Mouse (Mus musculus) megakaryocyte, embryonic 14.5 days (primary cell): ENCODE measurements around the gene Tmem150b.

Experiments used
- FLI1 ChIP-seq: IDR thresholded peaks from 2 replicates; pipeline ENCODE4 v1.6.1; 2012; ENCODE audit warnings: low read length, inconsistent platforms, mixed read lengths
- GATA1 ChIP-seq: IDR thresholded peaks from 3 replicates; pipeline ENCODE4 v1.6.1; 2012; ENCODE audit warnings: mixed read lengths, low read length, inconsistent platforms, borderline replicate concordance

- no peak for TF ChIP-seq GATA1
- no peak for TF ChIP-seq FLI1
Measured at GRCm38 (mm10) chr7:4674114-4674731, 50.8 kb downstream of the Tmem150b start.
